Comparison of ENCODE assay signal across 16 mouse cellular contexts in genomic region chr11:81965653-81966625, GRCm38 (mm10). TPM values are rescaled to one million over a fixed set of nuclear protein-coding genes. Genes with fewer than 3 reads are reported as not detected.
A peak's percentile ranks its signal among the peaks of the same experiment; 100 is the strongest.
DNase-seq lines count a peak whose midpoint lies in the region; ATAC-seq lines count a peak whose summit lies in the region.
"Had no signal": no experiment of that assay in that cellular context is flagged by ENCODE, and none has a peak within 500 bp of the region (broad histone marks: within the 10 kb centered on the region; RNA-seq: fewer than 3 reads in every experiment).

No protein-coding gene starts in this region.

- peaks cover 45% of the 10 kb centered on the region for H3K4me1 ChIP-seq in forebrain, embryonic 13.5 days
- H3K4me1 ChIP-seq in forebrain, embryonic 11.5 days (replicated peaks; ENCODE audit: control insufficient read depth, insufficient read depth, low read length): peaks cover 20% of the 10 kb centered on the region; the same call in 1 of the 2 replicates
- H3K4me1 ChIP-seq in neural tube, embryonic 11.5 days (ENCODE audit: control insufficient read depth, insufficient read depth, low read length): no peaks in the 10 kb centered on the region
- H3K4me1 ChIP-seq in midbrain, embryonic 10.5 days: peaks cover 31% of the 10 kb centered on the region
- H3K4me1 ChIP-seq in neural tube, embryonic 15.5 days: peaks cover 53% of the 10 kb centered on the region
- H3K4me1 ChIP-seq: liver, embryonic 12.5 days had no signal

- 0 out of 2 replicates have a peak overlapping the region, but pooled peaks have one; percentile 9 for H3K4me3 ChIP-seq in forebrain, embryonic 13.5 days
- no peak overlapping the region for H3K4me3 ChIP-seq in forebrain, embryonic 11.5 days (ENCODE audit: low read depth, low read length)
- H3K4me3 ChIP-seq in neural tube, embryonic 11.5 days (ENCODE audit: low read depth, low read length): no peak overlapping the region
- H3K4me3 ChIP-seq in midbrain, embryonic 10.5 days: peak overlapping the region; percentile 7; the same call in 1 of the 2 replicates
- H3K4me3 ChIP-seq in neural tube, embryonic 15.5 days (replicated peaks): peak overlapping the region; percentile 50
- H3K4me3 ChIP-seq: embryonic facial prominence, embryonic 15.5 days; gastrocnemius, adult 2 months; heart, embryonic 10.5 days; liver, embryonic 12.5 days had no signal

- peaks cover 27% of the 10 kb centered on the region for H3K27me3 ChIP-seq in forebrain, embryonic 13.5 days
- peaks cover 6% of the 10 kb centered on the region for H3K27me3 ChIP-seq in forebrain, embryonic 11.5 days (ENCODE audit: control insufficient read depth, insufficient read depth, low read length)
- peaks cover 12% of the 10 kb centered on the region; the same call in 1 of the 2 replicates for H3K27me3 ChIP-seq in neural tube, embryonic 11.5 days (ENCODE audit: control insufficient read depth, insufficient read depth, low read length)
- H3K27me3 ChIP-seq in midbrain, embryonic 10.5 days (ENCODE audit: low read depth, poor library complexity, severe bottlenecking): peaks cover 60% of the 10 kb centered on the region
- H3K27me3 ChIP-seq in neural tube, embryonic 15.5 days (replicated peaks): peaks cover 13% of the 10 kb centered on the region

- no peak for DNase-seq in forebrain, embryonic 11.5 days (ENCODE audit: low spot score)
- DNase-seq in neural tube, embryonic 11.5 days (ENCODE audit: low spot score): no peak
- no peak for DNase-seq in neural tube, embryonic 10.5 days (ENCODE audit: extremely low spot score, low spot score)
- no peak for DNase-seq in midbrain, embryonic 10.5 days (ENCODE audit: low spot score)
- DNase-seq in kidney, postnatal 14 days: no peak
- no peak for DNase-seq in adrenal gland, postnatal 4 days (ENCODE audit: low spot score in 2 of 2)
- DNase-seq: adrenal gland, adult 8-10 months; cerebellum, postnatal 25 days; gastrocnemius, adult 2 months; thymus, postnatal 25 days had no signal

- H3K9me3 ChIP-seq in forebrain, embryonic 13.5 days (replicated peaks): no peaks in the 10 kb centered on the region
- no peaks in the 10 kb centered on the region for H3K9me3 ChIP-seq in forebrain, embryonic 11.5 days (ENCODE audit: control insufficient read depth, low read length)
- no peaks in the 10 kb centered on the region for H3K9me3 ChIP-seq in neural tube, embryonic 11.5 days (ENCODE audit: control insufficient read depth, low read length)
- no peaks in the 10 kb centered on the region for H3K9me3 ChIP-seq in midbrain, embryonic 10.5 days (replicated peaks)
- no peaks in the 10 kb centered on the region for H3K9me3 ChIP-seq in neural tube, embryonic 15.5 days (replicated peaks)
- H3K9me3 ChIP-seq: embryonic facial prominence, embryonic 15.5 days; heart, embryonic 10.5 days; liver, embryonic 12.5 days had no signal

- H3K27ac ChIP-seq in forebrain, embryonic 13.5 days: peak overlapping the region; percentile 14; the same call in 1 of the 2 replicates
- H3K27ac ChIP-seq in forebrain, embryonic 11.5 days (ENCODE audit: low read depth, low read length): no peak overlapping the region
- H3K27ac ChIP-seq in neural tube, embryonic 11.5 days (ENCODE audit: low read depth, low read length): no peak overlapping the region
- H3K27ac ChIP-seq in midbrain, embryonic 10.5 days (replicated peaks): no peak overlapping the region
- peak overlapping the region; percentile 67 for H3K27ac ChIP-seq in neural tube, embryonic 15.5 days (replicated peaks)
- H3K27ac ChIP-seq: embryonic facial prominence, embryonic 15.5 days; gastrocnemius, adult 2 months; heart, embryonic 10.5 days; liver, embryonic 12.5 days had no signal

- H3K9ac ChIP-seq in forebrain, embryonic 13.5 days: no peak overlapping the region; the same call in 1 of the 2 replicates
- H3K9ac ChIP-seq in forebrain, embryonic 11.5 days (ENCODE audit: low read length): no peak overlapping the region
- H3K9ac ChIP-seq in neural tube, embryonic 11.5 days (ENCODE audit: low read length): no peak overlapping the region
- peak overlapping the region; percentile 40 for H3K9ac ChIP-seq in neural tube, embryonic 15.5 days (replicated peaks)
- H3K9ac ChIP-seq: embryonic facial prominence, embryonic 15.5 days; liver, embryonic 12.5 days had no signal

- ATAC-seq in forebrain, embryonic 13.5 days: peak; percentile 65
- no peak for ATAC-seq in forebrain, embryonic 11.5 days (replicated peaks; ENCODE audit: low FRiP score)
- no peak for ATAC-seq in neural tube, embryonic 11.5 days (ENCODE audit: insufficient read depth, low FRiP score, low TSS enrichment)
- peak; percentile 32 for ATAC-seq in neural tube, embryonic 15.5 days (ENCODE audit: low FRiP score)
- ATAC-seq: liver, embryonic 12.5 days had no signal

- H3K4me2 ChIP-seq in forebrain, embryonic 13.5 days: peak overlapping the region; percentile 81
- H3K4me2 ChIP-seq in forebrain, embryonic 11.5 days (ENCODE audit: low read depth, low read length, severe bottlenecking): no peak overlapping the region
- 0 out of 2 replicates have a peak overlapping the region, but pooled peaks have one; percentile 4 for H3K4me2 ChIP-seq in neural tube, embryonic 11.5 days (ENCODE audit: low read depth)
- H3K4me2 ChIP-seq in neural tube, embryonic 15.5 days: peak overlapping the region; percentile 83
- H3K4me2 ChIP-seq: embryonic facial prominence, embryonic 15.5 days; liver, embryonic 12.5 days had no signal

- no peaks in the 10 kb centered on the region for H3K36me3 ChIP-seq in forebrain, embryonic 13.5 days (ENCODE audit: poor library complexity, severe bottlenecking)
- no peaks in the 10 kb centered on the region for H3K36me3 ChIP-seq in forebrain, embryonic 11.5 days (ENCODE audit: control insufficient read depth, insufficient read depth, low read length)
- H3K36me3 ChIP-seq in neural tube, embryonic 11.5 days (ENCODE audit: control insufficient read depth, insufficient read depth, low read length): no peaks in the 10 kb centered on the region
- H3K36me3 ChIP-seq in midbrain, embryonic 10.5 days: no peaks in the 10 kb centered on the region
- H3K36me3 ChIP-seq in neural tube, embryonic 15.5 days: no peaks in the 10 kb centered on the region
- H3K36me3 ChIP-seq: embryonic facial prominence, embryonic 15.5 days; heart, embryonic 10.5 days; liver, embryonic 12.5 days had no signal

- 46% methylated on average over 11 of the region's 11 CpGs for WGBS in forebrain, embryonic 13.5 days
- WGBS in forebrain, embryonic 11.5 days: 52% methylated on average over 11 of the region's 11 CpGs
- 62% methylated on average over 11 of the region's 11 CpGs for WGBS in neural tube, embryonic 11.5 days
- 66% methylated on average over 11 of the region's 11 CpGs for WGBS in midbrain, embryonic 10.5 days
- 33% methylated on average over 11 of the region's 11 CpGs for WGBS in neural tube, embryonic 15.5 days

RNA-seq across cellular contexts. Expression of gene Asic2, which starts 2.3 kb away (rescaled TPM):
- 2.3 and 2.9 TPM in 2 replicates for polyA plus RNA-seq in forebrain, embryonic 13.5 days (2015; fragmentation: Nextera tagmentation; extraction: Ambion mirVana)
- 0.94 and 1.4 TPM in 2 replicates for polyA plus RNA-seq in forebrain, embryonic 11.5 days (2014; fragmentation: Nextera tagmentation; extraction: Ambion mirVana)
- 2.3 and 2.5 TPM in 2 replicates for polyA plus RNA-seq in neural tube, embryonic 11.5 days (2014; fragmentation: Nextera tagmentation; extraction: Ambion mirVana)
- polyA plus RNA-seq in midbrain, embryonic 10.5 days (2016; fragmentation: Nextera tagmentation; extraction: Ambion mirVana): 1.7 and 2.0 TPM in 2 replicates
- polyA plus RNA-seq in neural tube, embryonic 15.5 days (2015; fragmentation: Nextera tagmentation; extraction: Ambion mirVana): 19.2 and 21.3 TPM in 2 replicates
- 1 to 10 TPM; 4.4 to 6.0 TPM for total RNA-seq in adrenal gland, postnatal 4 days (2021)
- total RNA-seq: monocyte, adult 5-6 weeks had no signal

Comparison
In these comparisons a context has a peak if more than half of its experiments do, and no peak if none do; other contexts are left out.
1. ATAC-seq: peak in forebrain, embryonic 13.5 days (single experiment) and neural tube, embryonic 15.5 days (single experiment); none in forebrain, embryonic 11.5 days (single experiment) and neural tube, embryonic 11.5 days (single experiment).
2. H3K27ac ChIP-seq: peak in forebrain, embryonic 13.5 days (single experiment) and neural tube, embryonic 15.5 days (single experiment); none in forebrain, embryonic 11.5 days (single experiment), neural tube, embryonic 11.5 days (single experiment) and midbrain, embryonic 10.5 days (single experiment).
3. H3K4me3 ChIP-seq: peak in forebrain, embryonic 13.5 days (single experiment), midbrain, embryonic 10.5 days (single experiment) and neural tube, embryonic 15.5 days (single experiment); none in forebrain, embryonic 11.5 days (single experiment) and neural tube, embryonic 11.5 days (single experiment).